11 mouse cellular contexts compared by ENCODE assay signal in genomic region chr3:102310243-102310642, GRCm38 (mm10).
A peak's percentile ranks its signal among the peaks of the same experiment; 100 is the strongest.
DNase-seq lines count a peak whose midpoint lies in the region; ATAC-seq and TF ChIP-seq lines count a peak whose summit lies in the region.
"Had no signal": no experiment of that assay in that cellular context is flagged by ENCODE, and none has a peak within 500 bp of the region (broad histone marks: within the 10 kb centered on the region; RNA-seq: fewer than 3 reads in every experiment).

No protein-coding gene starts in this region.

- 48% methylated on average over 9 of the region's 9 CpGs for WGBS in lung, embryonic 14.5 days
- 73% methylated on average over 9 of the region's 9 CpGs for WGBS in limb, embryonic 15.5 days

- TF ChIP-seq CTCF in lung, embryonic 14.5 days (IDR thresholded peaks at IDR 0.05; ENCODE audit: low read depth): no peak

- no peak overlapping the region for H3K4me3 ChIP-seq in lung, embryonic 14.5 days (ENCODE audit: low read depth, low read length)
- no peak overlapping the region for H3K4me3 ChIP-seq in limb, embryonic 15.5 days
- H3K4me3 ChIP-seq: hindbrain, embryonic 15.5 days; left cerebral cortex, adult 2 months had no signal

- H3K4me1 ChIP-seq in lung, embryonic 14.5 days (ENCODE audit: insufficient read depth): no peaks in the 10 kb centered on the region
- H3K4me1 ChIP-seq in limb, embryonic 15.5 days: peaks cover 7% of the 10 kb centered on the region; the same call in 1 of the 2 replicates
- H3K4me1 ChIP-seq: hindbrain, embryonic 15.5 days had no signal

- peak; percentile 29 for DNase-seq in adrenal gland, adult 2 months
- DNase-seq in adrenal gland, postnatal 14 days: no peak
- DNase-seq in lung, embryonic 14.5 days: peak; percentile 7
- DNase-seq in lung, postnatal 14 days: no peak
- peak; percentile 17 for DNase-seq in embryo, embryonic 10 days (ENCODE audit: low spot score)
- DNase-seq in frontal cortex, adult 2 months (ENCODE audit: extremely low spot score in 1 of 2, low spot score in 1 of 2): no peak
- DNase-seq in liver: no peak

- no peaks in the 10 kb centered on the region; the same call in 1 of the 2 replicates for H3K27me3 ChIP-seq in lung, embryonic 14.5 days (ENCODE audit: insufficient read depth, low read length)
- H3K27me3 ChIP-seq in limb, embryonic 15.5 days: no peaks in the 10 kb centered on the region
- H3K27me3 ChIP-seq: hindbrain, embryonic 15.5 days had no signal

- H3K9ac ChIP-seq in lung, embryonic 14.5 days: no peak overlapping the region
- no peak overlapping the region for H3K9ac ChIP-seq in limb, embryonic 15.5 days
- H3K9ac ChIP-seq: hindbrain, embryonic 15.5 days had no signal

- H3K4me2 ChIP-seq in lung, embryonic 14.5 days: no peak overlapping the region
- H3K4me2 ChIP-seq in limb, embryonic 15.5 days: peak overlapping the region; percentile 12; the same call in 1 of the 2 replicates
- H3K4me2 ChIP-seq: hindbrain, embryonic 15.5 days had no signal

- H3K9me3 ChIP-seq in lung, embryonic 14.5 days (ENCODE audit: low read depth, low read length): no peaks in the 10 kb centered on the region
- no peaks in the 10 kb centered on the region for H3K9me3 ChIP-seq in limb, embryonic 15.5 days
- H3K9me3 ChIP-seq: hindbrain, embryonic 15.5 days had no signal

- ATAC-seq in lung, embryonic 14.5 days (ENCODE audit: insufficient read depth): peak; percentile 50
- no peak for ATAC-seq in limb, embryonic 15.5 days (ENCODE audit: insufficient number of reproducible peaks, low FRiP score, low TSS enrichment, low read depth)

- no peak overlapping the region for H3K27ac ChIP-seq in lung, embryonic 14.5 days (ENCODE audit: low read depth)
- no peak overlapping the region for H3K27ac ChIP-seq in limb, embryonic 15.5 days
- H3K27ac ChIP-seq: hindbrain, embryonic 15.5 days; left cerebral cortex, adult 2 months; macrophage had no signal

- H3K36me3 ChIP-seq in lung, embryonic 14.5 days (ENCODE audit: insufficient read depth): no peaks in the 10 kb centered on the region
- H3K36me3 ChIP-seq in limb, embryonic 15.5 days: no peaks in the 10 kb centered on the region
- H3K36me3 ChIP-seq: hindbrain, embryonic 15.5 days had no signal

Comparison
In these comparisons a context has a peak if more than half of its experiments do, and no peak if none do; other contexts are left out.
1. DNase-seq: peak in adrenal gland, adult 2 months (single experiment), lung, embryonic 14.5 days (single experiment) and embryo, embryonic 10 days (single experiment); none in adrenal gland, postnatal 14 days (single experiment), lung, postnatal 14 days (single experiment), frontal cortex, adult 2 months (0 of 2) and liver (single experiment).